In the genomic region with DNA sequence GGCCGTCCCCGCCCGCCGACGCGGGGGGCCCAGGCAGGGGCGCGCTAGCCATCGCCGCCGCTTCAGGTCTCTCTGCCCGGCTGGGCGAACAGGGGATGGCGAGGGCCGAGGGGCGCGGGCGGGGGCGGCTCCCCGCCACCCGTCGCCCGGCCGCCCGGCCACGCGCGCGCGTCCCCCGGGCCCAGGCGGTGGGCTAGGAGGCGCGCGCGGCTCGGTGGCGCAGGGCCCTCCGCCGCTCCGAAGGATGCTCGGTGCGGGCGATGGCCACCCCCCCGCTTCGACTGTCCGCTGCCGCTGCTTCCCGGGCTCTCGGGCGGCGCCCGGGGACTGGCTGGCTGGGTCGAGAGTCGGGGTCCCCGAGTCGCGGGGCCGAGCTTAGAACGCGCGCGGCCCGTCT, we compare ENCODE assay signal across 8 mouse cellular contexts. TPM values are rescaled to one million over a fixed set of nuclear protein-coding genes. Genes with fewer than 3 reads are reported as not detected.
DNase-seq lines count a peak whose midpoint lies in the region; ATAC-seq and TF ChIP-seq lines count a peak whose summit lies in the region.

A gene (minus strand): TSS at position 80 of the 397 bp plus-strand sequence.

- no peaks in the 10 kb centered on the region for H3K9me3 ChIP-seq in E14TG2a.4 (ENCODE audit: low read length)
- no peaks in the 10 kb centered on the region for H3K9me3 ChIP-seq in forebrain, embryonic 13.5 days (replicated peaks)
- no peaks in the 10 kb centered on the region for H3K9me3 ChIP-seq in midbrain, embryonic 12.5 days

- H3K4me1 ChIP-seq in E14TG2a.4 (replicated peaks; ENCODE audit: low read depth, low read length) = peaks cover 60% of the 10 kb centered on the region
- peaks cover 64% of the 10 kb centered on the region for H3K4me1 ChIP-seq in forebrain, embryonic 13.5 days
- peaks cover 49% of the 10 kb centered on the region for H3K4me1 ChIP-seq in midbrain, embryonic 12.5 days

- peak within 1 kb of the TSS; percentile 99 for H3K27ac ChIP-seq in forebrain, embryonic 13.5 days
- H3K27ac ChIP-seq in midbrain, embryonic 12.5 days (replicated peaks) = peak within 1 kb of the TSS; percentile 98

- peaks cover 15% of the 10 kb centered on the region; the same call in 1 of the 2 replicates for H3K36me3 ChIP-seq in E14TG2a.4 (ENCODE audit: insufficient read depth, low read length)
- H3K36me3 ChIP-seq in forebrain, embryonic 13.5 days (ENCODE audit: poor library complexity, severe bottlenecking) = peaks cover 13% of the 10 kb centered on the region
- peaks cover 8% of the 10 kb centered on the region; the same call in 1 of the 2 replicates for H3K36me3 ChIP-seq in midbrain, embryonic 12.5 days

- 0% methylated on average over 43 of the region's 64 CpGs for WGBS in forebrain, embryonic 13.5 days
- under 1% methylated on average over 50 of the region's 64 CpGs for WGBS in midbrain, embryonic 12.5 days

- H3K9ac ChIP-seq in forebrain, embryonic 13.5 days = peak within 1 kb of the TSS; percentile 93
- peak within 1 kb of the TSS; percentile 89 for H3K9ac ChIP-seq in midbrain, embryonic 12.5 days (replicated peaks)

- no peak for DNase-seq in frontal cortex, postnatal 25 days (ENCODE audit: low spot score in 2 of 2)
- no peak for DNase-seq in kidney, postnatal 10 days

- no peak for TF ChIP-seq CTCF in E14TG2a.4 (conservative IDR thresholded peaks at IDR 0.05; ENCODE audit: low read length)

- H3K4me3 ChIP-seq in E14TG2a.4 (replicated peaks; ENCODE audit: low read length) = peak within 1 kb of the TSS; percentile 90
- H3K4me3 ChIP-seq in forebrain, embryonic 13.5 days = peak within 1 kb of the TSS; percentile 83
- peak within 1 kb of the TSS; percentile 84 for H3K4me3 ChIP-seq in midbrain, embryonic 12.5 days

- peak; percentile 1; the same call in 1 of the 2 replicates for ATAC-seq in frontal cortex, adult (ENCODE audit: low TSS enrichment)
- ATAC-seq in forebrain, embryonic 13.5 days = peak; percentile 5
- peak; percentile 1 for ATAC-seq in inflammation-experienced regulatory T-cells, adult 6 months
- ATAC-seq in midbrain, embryonic 12.5 days (ENCODE audit: low FRiP score, low read depth) = no peak; the same call in 1 of the 2 replicates
- ATAC-seq in erythroid progenitor cell, adult 5-6 weeks (replicated peaks; ENCODE audit: low FRiP score, poor library complexity, severe bottlenecking) = no peak

- peaks cover 39% of the 10 kb centered on the region for H3K27me3 ChIP-seq in E14TG2a.4 (ENCODE audit: insufficient read depth, low read length)
- no peaks in the 10 kb centered on the region; the same call in 1 of the 2 replicates for H3K27me3 ChIP-seq in forebrain, embryonic 13.5 days
- H3K27me3 ChIP-seq in midbrain, embryonic 12.5 days = 0 out of 2 replicates have a peak, but pooled peaks cover 10% of the 10 kb centered on the region

- peak within 1 kb of the TSS; percentile 90 for H3K4me2 ChIP-seq in forebrain, embryonic 13.5 days
- peak within 1 kb of the TSS; percentile 82 for H3K4me2 ChIP-seq in midbrain, embryonic 12.5 days (replicated peaks)

RNA-seq across cellular contexts. Expression of the gene that starts here (rescaled TPM):
- polyA plus RNA-seq in forebrain, embryonic 13.5 days (2015; fragmentation: Nextera tagmentation; extraction: Ambion mirVana) = 4.5 and 5.2 TPM in 2 replicates
- under 1 TPM in 2 of 3 experiments, not detected in 1; 0.72 to 0.73 TPM for polyA plus RNA-seq in inflammation-experienced regulatory T-cells, adult 6 months (2017; shearing (Covaris generic))
- 7.9 and 10.0 TPM in 2 replicates for polyA plus RNA-seq in midbrain, embryonic 12.5 days (2016; fragmentation: Nextera tagmentation; extraction: Ambion mirVana)
- 13.4 and 14.1 TPM in 2 replicates for total RNA-seq in erythroid progenitor cell, adult 5-6 weeks (2015; ENCODE audit: low replicate concordance)
- total RNA-seq in erythroid progenitor cell, adult 5-6 weeks (2017; ENCODE audit: low replicate concordance) = 6.8 and 9.2 TPM in 2 replicates

Comparison
In these comparisons a context has a peak if more than half of its experiments do, and no peak if none do; other contexts are left out.
1. Peak in ATAC-seq in inflammation-experienced regulatory T-cells, adult 6 months; RNA of the gene not detected or under 1 TPM.
2. ATAC-seq: peak in frontal cortex, adult (single experiment) and forebrain, embryonic 13.5 days (single experiment); none in midbrain, embryonic 12.5 days (single experiment) and erythroid progenitor cell, adult 5-6 weeks (single experiment).
3. Peak in every context shown above with its lines, with median percentiles within 50 percentile points of each other: H3K4me3 ChIP-seq.